Mouse (Mus musculus): ENCODE measurements around the gene Zfp991. TPM values are rescaled to one million over a fixed set of nuclear protein-coding genes. Genes with fewer than 3 reads are reported as not detected.
"Not testable (repeated sequence)": the region's sequence is repeated elsewhere in the genome, so short reads cannot be mapped to it uniquely, and the experiment has no call there.

The Zfp991 gene
- polyA plus RNA-seq, 1 experiment from 2014 or later, result 4.6 TPM

- 0 out of 2 replicates have a peak, but pooled peaks have one; percentile 33 for ATAC-seq (ENCODE audit: low FRiP score, low read depth)
- 89% methylated on average over 7 of the region's 9 CpGs for WGBS
Observed at GRCm38 (mm10) chr4:147195186-147195585, 63.3 kb downstream of the Zfp991 start.

GRCm38 (mm10) chr4:147197210-147197609 lies 65.4 kb downstream of the Zfp991 start:
- not testable (repeated sequence) for H3K27me3 ChIP-seq; H3K27ac ChIP-seq (replicated peaks); H3K4me1 ChIP-seq (replicated peaks); H3K4me2 ChIP-seq; H3K9ac ChIP-seq; H3K4me3 ChIP-seq; H3K36me3 ChIP-seq; H3K9me3 ChIP-seq; ATAC-seq (ENCODE audit: low FRiP score, low read depth)
- WGBS, result 92% methylated on average over 2 of the region's 2 CpGs

More at GRCm38 (mm10) chr4:147195186-147195585, 63.3 kb downstream of the Zfp991 start:
- not testable (repeated sequence) for H3K9me3 ChIP-seq; H3K27ac ChIP-seq (replicated peaks); H3K9ac ChIP-seq; H3K4me1 ChIP-seq (replicated peaks); H3K4me2 ChIP-seq; H3K4me3 ChIP-seq; H3K36me3 ChIP-seq; H3K27me3 ChIP-seq

GRCm38 (mm10) chr4:147199055-147199750 lies 67.4 kb downstream of the Zfp991 start:
- peak; percentile 55; the same call in 1 of the 2 replicates for ATAC-seq (ENCODE audit: low FRiP score, low read depth)
- H3K4me1 ChIP-seq (replicated peaks); H3K27me3 ChIP-seq; H3K9me3 ChIP-seq; H3K4me2 ChIP-seq; H3K4me3 ChIP-seq; H3K27ac ChIP-seq (replicated peaks); H3K9ac ChIP-seq; H3K36me3 ChIP-seq: not testable (repeated sequence)
- 77% methylated on average over 6 of the region's 6 CpGs for WGBS

GRCm38 (mm10) chr4:147201920-147202660 lies 70.3 kb downstream of the Zfp991 start:
- H3K9ac ChIP-seq; H3K4me1 ChIP-seq (replicated peaks); H3K9me3 ChIP-seq; H3K36me3 ChIP-seq; H3K4me3 ChIP-seq; H3K27ac ChIP-seq (replicated peaks); H3K4me2 ChIP-seq; ATAC-seq (ENCODE audit: low FRiP score, low read depth); H3K27me3 ChIP-seq: not testable (repeated sequence)
- whole genome bisulfite sequencing, result 86% methylated on average over 11 of the region's 16 CpGs

GRCm38 (mm10) chr4:147212182-147212928 lies 80.5 kb downstream of the Zfp991 start:
- not testable (repeated sequence) for H3K9ac ChIP-seq; H3K4me3 ChIP-seq; H3K27ac ChIP-seq (replicated peaks); H3K4me2 ChIP-seq; H3K4me1 ChIP-seq (replicated peaks); H3K27me3 ChIP-seq; H3K9me3 ChIP-seq; H3K36me3 ChIP-seq; ATAC-seq (ENCODE audit: low FRiP score, low read depth)
- 92% methylated on average over 3 of the region's 7 CpGs for WGBS

GRCm38 (mm10) chr4:147214233-147214632 lies 82.4 kb downstream of the Zfp991 start:
- 0 out of 2 replicates have a peak, but pooled peaks have one; percentile 38 for ATAC-seq (ENCODE audit: low FRiP score, low read depth)
- not testable (repeated sequence) for H3K4me2 ChIP-seq; H3K4me1 ChIP-seq (replicated peaks); H3K9me3 ChIP-seq; H3K36me3 ChIP-seq; H3K27me3 ChIP-seq; H3K9ac ChIP-seq; H3K27ac ChIP-seq (replicated peaks); H3K4me3 ChIP-seq
- no CpG with 5 or more reads among the region's 1 CpGs for WGBS

- H3K9ac ChIP-seq; H3K27me3 ChIP-seq; H3K36me3 ChIP-seq; H3K9me3 ChIP-seq; H3K27ac ChIP-seq (replicated peaks); H3K4me3 ChIP-seq; H3K4me1 ChIP-seq (replicated peaks); H3K4me2 ChIP-seq; ATAC-seq (ENCODE audit: low FRiP score, low read depth): not testable (repeated sequence)
- 77% methylated on average over 3 of the region's 4 CpGs for WGBS
Observed at GRCm38 (mm10) chr4:147217676-147218075, 85.8 kb downstream of the Zfp991 start.

GRCm38 (mm10) chr4:147219319-147220070 lies 87.7 kb downstream of the Zfp991 start:
- not testable (repeated sequence) for H3K36me3 ChIP-seq; ATAC-seq (ENCODE audit: low FRiP score, low read depth); H3K9ac ChIP-seq; H3K9me3 ChIP-seq; H3K27ac ChIP-seq (replicated peaks); H3K4me1 ChIP-seq (replicated peaks); H3K27me3 ChIP-seq
- peak overlapping the region; percentile 36 for H3K4me3 ChIP-seq
- WGBS, result 72% methylated on average over 51 of the region's 51 CpGs
- H3K4me2 ChIP-seq, result peak overlapping the region; percentile 46

- H3K27me3 ChIP-seq; H3K36me3 ChIP-seq; H3K9ac ChIP-seq; ATAC-seq (ENCODE audit: low FRiP score, low read depth); H3K4me2 ChIP-seq; H3K4me3 ChIP-seq; H3K27ac ChIP-seq (replicated peaks); H3K9me3 ChIP-seq; H3K4me1 ChIP-seq (replicated peaks): not testable (repeated sequence)
- 79% methylated on average over 17 of the region's 20 CpGs for WGBS
Observed at GRCm38 (mm10) chr4:147220226-147220625, 88.4 kb downstream of the Zfp991 start.

- not testable (repeated sequence) for H3K9ac ChIP-seq; H3K4me2 ChIP-seq; H3K4me3 ChIP-seq; H3K9me3 ChIP-seq; H3K27ac ChIP-seq (replicated peaks); H3K27me3 ChIP-seq; H3K4me1 ChIP-seq (replicated peaks); ATAC-seq (ENCODE audit: low FRiP score, low read depth); H3K36me3 ChIP-seq
- WGBS, result 89% methylated on average over 5 of the region's 5 CpGs
Observed at GRCm38 (mm10) chr4:147222021-147222420, 90.2 kb downstream of the Zfp991 start.

GRCm38 (mm10) chr4:147223778-147224435 lies 92.1 kb downstream of the Zfp991 start:
- not testable (repeated sequence) for H3K27ac ChIP-seq (replicated peaks); H3K4me1 ChIP-seq (replicated peaks); H3K4me2 ChIP-seq; H3K36me3 ChIP-seq; H3K9me3 ChIP-seq; ATAC-seq (ENCODE audit: low FRiP score, low read depth); H3K4me3 ChIP-seq; H3K9ac ChIP-seq; H3K27me3 ChIP-seq
- WGBS, result 95% methylated on average over 24 of the region's 24 CpGs

Measured in hindbrain, embryonic 15.5 days (tissue).